Mouse (Mus musculus): Measurements from ENCODE around the gene Trpm2. TPM values are rescaled to one million over a fixed set of nuclear protein-coding genes. Genes with fewer than 3 reads are reported as not detected.

Gene Trpm2
- total RNA-seq (2023), result 100 to 1,000 TPM; 278 to 284 TPM

GRCm38 (mm10) chr10:77970481-77970880 lies at the start of gene Trpm2:
Gene Trpm2, minus strand, starts transcription at chr10:77970563.

GRCm38 (mm10) chr10:78009945-78010293 lies 39.6 kb upstream of the Trpm2 start, which contains the start of gene Pfkl:
Gene Pfkl, minus strand, starts transcription at chr10:78010083.

GRCm38 (mm10) chr10:77978351-77979350 lies 8.3 kb upstream of the Trpm2 start, which contains the start of gene 1810043G02Rik:
Gene 1810043G02Rik, plus strand, starts transcription at chr10:77978524.

GRCm38 (mm10) chr10:77902211-77902893 lies 68.0 kb downstream of the Trpm2 start, which contains the start of gene Lrrc3:
Gene Lrrc3, minus strand, starts transcription at chr10:77902536.

GRCm38 (mm10) chr10:77861675-77862074 lies 108.7 kb downstream of the Trpm2 start, which contains the start of gene Gm3285:
Gene Gm3285, plus strand, starts transcription at chr10:77861975.

Other genes with a start within 250 kb of the Trpm2 start
- not detected for gene Krtap12-1, start 250.0 kb downstream of the Trpm2 start, total RNA-seq (2023)
- not detected for gene Gm10100, start 244.1 kb downstream of the Trpm2 start, total RNA-seq (2023)
- gene Gm18596, start 227.9 kb downstream of the Trpm2 start, total RNA-seq (2023), result not detected
- not detected for gene Gm9736, start 219.2 kb downstream of the Trpm2 start, total RNA-seq (2023)
- gene Gm3233, start 210.9 kb downstream of the Trpm2 start, total RNA-seq (2023), result not detected
- gene Gm3238, start 199.2 kb downstream of the Trpm2 start, total RNA-seq (2023), result not detected
- not detected for gene Gm7138, start 193.6 kb downstream of the Trpm2 start, total RNA-seq (2023)
- not detected for gene Gm3250, start 188.0 kb downstream of the Trpm2 start, total RNA-seq (2023)
- not detected for gene Gm7137, start 182.4 kb downstream of the Trpm2 start, total RNA-seq (2023)
- gene Gm9639, start 175.5 kb downstream of the Trpm2 start, total RNA-seq (2023), result not detected
- not detected for gene Gm19668, start 171.4 kb downstream of the Trpm2 start, total RNA-seq (2023)
- not detected for gene Gm9507, start 158.7 kb downstream of the Trpm2 start, total RNA-seq (2023)
- gene Gm2696, start 155.9 kb downstream of the Trpm2 start, total RNA-seq (2023), result not detected
- not detected for gene Krtap10-4, start 143.5 kb downstream of the Trpm2 start, total RNA-seq (2023)
- gene Krtap10-10, start 134.6 kb downstream of the Trpm2 start, total RNA-seq (2023), result not detected
- not detected for gene Gm36176, start 123.8 kb downstream of the Trpm2 start, total RNA-seq (2023)
- not detected for gene Gm10318, start 117.7 kb downstream of the Trpm2 start, total RNA-seq (2023)
- gene Gm3285, start 108.6 kb downstream of the Trpm2 start, total RNA-seq (2023), result not detected
- gene Lrrc3, start 68.0 kb downstream of the Trpm2 start, total RNA-seq (2023), result under 1 TPM; 0.11 to 0.31 TPM
- 1 to 10 TPM; 9.5 to 9.7 TPM for gene 1810043G02Rik, start 8.0 kb upstream of the Trpm2 start, total RNA-seq (2023)
- gene Pfkl, start 39.5 kb upstream of the Trpm2 start, total RNA-seq (2023), result 10 to 100 TPM; 30.5 to 37.9 TPM
- 1 to 10 TPM; 2.0 to 4.1 TPM for gene Dnmt3l, start 71.4 kb upstream of the Trpm2 start, total RNA-seq (2023)
- under 1 TPM in 1 of 2 experiments, not detected in 1; 0.22 TPM for gene Aire, start 73.0 kb upstream of the Trpm2 start, total RNA-seq (2023)
- 10 to 100 TPM; 47.1 to 50.3 TPM for gene Icosl, start 98.7 kb upstream of the Trpm2 start, total RNA-seq (2023)
- gene D10Jhu81e, start 199.2 kb upstream of the Trpm2 start, total RNA-seq (2023), result 10 to 100 TPM; 21.4 to 22.7 TPM
- 1 to 10 TPM; 5.6 TPM for gene Pwp2, start 214.6 kb upstream of the Trpm2 start, total RNA-seq (2023)

Measured in neutrophil, adult 59 days (primary cell).